Mouse (Mus musculus): ENCODE measurements around the gene Mogs.
A peak's percentile ranks its signal among the peaks of the same experiment; 100 is the strongest.

The Mogs gene

DNA sequence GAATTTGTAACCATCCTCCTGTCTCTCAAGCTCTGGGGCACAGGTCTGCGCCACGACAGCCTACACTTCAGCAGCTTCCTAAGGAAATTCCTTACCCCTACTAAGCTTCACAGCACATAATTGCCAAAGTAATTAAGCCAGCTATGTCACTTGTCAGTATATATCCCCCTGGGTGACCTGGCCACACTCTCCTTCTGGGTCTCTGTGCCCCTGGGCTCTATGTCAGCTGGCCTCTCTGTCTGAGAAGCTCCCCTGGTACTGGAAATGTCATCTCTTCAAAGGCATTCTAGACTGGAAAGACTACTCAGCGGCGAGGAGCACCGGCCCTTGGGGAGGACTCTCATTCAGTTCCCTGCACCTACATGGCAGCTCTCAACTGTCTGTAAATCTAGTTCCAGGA lies 7.7 kb downstream of the Mogs start:
- DNase-seq, result no peak

DNA sequence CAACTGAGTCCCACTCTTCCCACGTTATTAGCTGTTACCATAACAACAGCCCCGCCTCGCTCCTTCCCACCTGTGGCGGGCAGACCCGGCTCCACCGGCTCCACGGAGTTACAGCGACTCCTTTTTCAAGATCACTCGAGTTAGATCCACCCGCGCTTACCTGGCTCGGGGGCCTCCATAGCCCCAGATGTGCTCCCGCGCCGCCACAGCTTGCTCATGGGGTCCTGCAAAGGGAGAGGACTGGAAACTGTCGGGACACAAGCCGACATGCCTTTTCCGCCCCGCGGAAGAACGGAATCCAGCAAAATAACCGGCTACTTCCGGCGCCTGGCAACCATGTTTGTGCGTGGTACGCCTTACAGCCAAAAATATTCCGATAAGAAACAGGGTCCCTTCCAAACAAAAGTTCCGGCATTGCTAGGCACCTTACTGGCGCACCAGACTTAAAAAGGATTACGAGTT lies 9.6 kb downstream of the Mogs start:
- DNase-seq, result peak; percentile 93 to 94

DNA sequence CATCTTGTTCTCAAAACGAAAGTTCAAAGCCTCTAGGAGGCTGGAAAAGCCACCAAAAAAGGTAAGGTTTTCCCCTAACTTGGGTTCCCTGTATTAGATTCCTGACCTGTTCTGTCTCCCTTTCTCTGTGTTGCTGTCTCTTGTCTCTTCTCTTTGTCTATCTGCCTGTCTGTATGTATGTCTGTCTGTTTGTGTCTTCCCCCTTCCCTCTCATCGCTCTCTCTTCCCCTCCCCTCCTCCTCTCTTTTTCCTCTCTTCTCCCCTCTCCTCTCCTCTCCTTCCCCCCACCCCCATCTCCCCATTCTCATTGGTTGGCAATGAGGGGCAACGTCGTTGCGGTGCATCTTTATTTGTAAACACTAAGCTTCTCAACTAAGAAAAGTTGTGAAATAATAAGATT lies 10.0 kb downstream of the Mogs start, which contains the start of gene Ino80b:
Gene Ino80b (minus strand): TSS at position 101 of the 400 bp plus-strand sequence.
- no peak for DNase-seq

DNA sequence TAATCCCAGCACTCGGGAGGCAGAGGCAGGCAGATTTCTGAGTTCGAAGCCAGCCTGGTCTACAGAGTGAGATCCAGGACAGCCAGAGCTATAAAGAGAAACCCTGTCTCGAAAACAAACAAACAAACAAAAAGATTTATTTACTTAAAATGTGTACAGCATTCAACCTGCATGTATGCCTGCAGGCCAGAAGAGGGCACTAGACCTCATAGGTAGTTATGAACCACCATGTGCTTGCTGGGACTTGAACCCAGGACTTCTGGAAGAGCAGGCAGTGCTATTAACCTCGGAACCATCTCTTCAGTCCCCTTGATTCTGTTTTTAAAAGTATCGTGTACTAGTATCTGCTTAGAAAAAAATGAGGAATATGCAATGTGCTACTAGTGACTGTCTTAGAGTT lies 12.1 kb downstream of the Mogs start:
- DNase-seq, result no peak

DNA sequence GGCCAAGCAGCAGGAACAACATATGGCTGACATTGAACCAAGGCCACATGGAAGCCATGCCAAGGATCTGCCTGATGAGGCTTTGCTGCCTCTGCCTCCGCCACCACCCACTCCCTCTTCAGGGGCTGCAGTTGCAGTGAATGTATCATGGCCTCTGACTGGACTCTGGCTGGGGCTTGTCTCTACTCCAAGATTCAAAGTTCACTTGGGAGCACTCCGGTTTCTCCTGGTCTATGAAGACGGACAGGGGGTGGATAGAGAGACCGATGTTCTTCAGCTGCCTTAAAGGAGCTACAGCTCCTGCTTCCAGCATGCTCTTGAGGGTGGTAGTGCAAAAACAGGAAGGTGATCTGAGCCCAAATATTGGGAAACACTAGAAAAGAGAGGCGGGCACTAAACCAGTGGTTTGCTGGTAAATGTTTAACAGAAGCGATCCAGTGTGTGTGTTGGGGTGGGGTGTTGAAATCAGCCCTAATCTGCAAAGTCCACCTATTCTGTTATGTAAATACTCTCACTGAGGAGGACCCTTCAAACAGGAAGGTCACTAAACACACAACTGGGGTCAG lies 16.3 kb downstream of the Mogs start:
- peak in 1 of 2 experiments; percentile 31 for DNase-seq

DNA sequence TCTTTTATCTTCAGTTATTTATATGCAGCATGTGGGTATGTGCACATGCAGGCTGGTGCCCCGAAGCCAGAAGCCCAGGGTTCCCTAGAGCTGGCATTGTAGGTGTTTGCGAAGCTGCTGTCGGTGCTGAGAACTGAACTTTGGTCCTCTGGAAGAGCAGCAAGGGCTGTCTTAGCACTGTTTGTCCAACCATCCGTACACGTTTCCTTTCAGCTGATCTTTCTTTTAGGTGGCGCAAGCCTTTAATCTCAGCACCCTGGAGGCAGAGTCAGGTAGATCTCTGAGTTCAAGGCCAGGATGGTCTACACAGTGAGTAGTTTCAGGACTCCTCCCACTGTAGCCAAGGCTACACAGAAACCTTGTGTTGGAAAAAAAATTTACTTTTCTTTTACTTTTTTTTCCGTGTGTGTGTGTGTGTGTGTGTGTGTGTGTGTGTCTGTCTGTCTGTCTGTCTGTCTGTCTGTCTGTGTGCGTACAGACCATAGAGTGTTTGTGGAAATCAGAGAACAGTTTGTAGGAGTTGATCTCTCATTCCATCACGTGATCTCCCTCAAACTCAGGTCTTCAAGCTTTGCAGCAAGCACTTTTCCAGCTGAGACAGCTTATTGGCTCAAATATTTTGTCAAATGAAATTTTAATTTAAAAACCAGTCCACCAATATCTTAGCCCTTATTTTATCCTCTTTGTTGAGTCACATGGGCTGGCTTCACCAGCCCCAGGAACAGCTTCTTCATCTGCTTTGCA lies 17.1 kb downstream of the Mogs start:
- no peak for DNase-seq

DNA sequence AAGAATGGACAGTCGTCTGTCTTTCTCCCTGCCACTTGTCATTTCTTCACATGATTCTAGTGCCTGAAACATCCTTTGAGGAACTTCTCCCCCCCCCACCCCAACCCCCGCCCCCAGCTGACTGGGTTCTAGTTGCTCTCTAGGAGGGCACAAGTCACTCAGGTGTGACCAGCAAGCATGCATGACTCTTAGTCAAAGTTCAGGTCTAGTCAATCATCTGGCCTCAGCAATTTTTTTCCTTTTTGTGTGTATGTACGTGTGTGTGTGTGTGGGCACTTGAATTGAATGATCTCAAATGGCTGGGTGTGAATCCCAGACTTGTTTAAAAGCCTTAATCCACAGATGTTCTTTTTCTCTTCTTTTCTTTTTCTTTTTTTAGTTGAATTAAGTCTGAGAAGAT lies 18.9 kb downstream of the Mogs start:
- no peak for DNase-seq

DNA sequence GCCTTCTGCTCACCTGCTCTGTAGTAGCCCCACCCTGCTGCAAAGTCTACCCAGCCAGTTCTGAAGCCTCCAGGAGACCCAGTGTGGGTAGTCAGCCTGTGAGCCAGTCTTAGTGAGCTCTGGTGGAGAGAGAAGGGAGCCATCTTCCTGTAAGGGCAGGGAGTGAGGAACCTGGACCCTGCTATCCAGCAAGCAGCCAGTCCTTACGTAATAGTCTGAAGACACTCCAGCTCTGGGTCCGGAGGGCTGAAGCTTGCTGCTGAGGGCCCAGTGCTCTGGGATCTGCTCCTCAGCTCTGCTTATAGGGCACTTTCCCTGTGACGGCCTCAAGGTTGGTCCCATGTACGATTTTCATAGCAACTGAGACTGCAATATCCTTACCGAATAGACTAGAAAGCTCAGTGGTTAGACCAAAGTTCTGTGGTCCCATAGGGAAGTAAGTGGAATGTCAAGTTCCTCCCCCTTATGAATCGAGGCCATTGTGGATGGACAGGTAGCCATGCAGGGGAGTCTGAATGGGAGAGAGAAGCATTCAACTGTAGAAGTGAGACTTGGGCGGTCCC lies 19.7 kb downstream of the Mogs start, which contains the start of gene Rtkn:
Gene Rtkn (plus strand): TSS at position 513 of the 563 bp plus-strand sequence.
- DNase-seq, result no peak

DNA sequence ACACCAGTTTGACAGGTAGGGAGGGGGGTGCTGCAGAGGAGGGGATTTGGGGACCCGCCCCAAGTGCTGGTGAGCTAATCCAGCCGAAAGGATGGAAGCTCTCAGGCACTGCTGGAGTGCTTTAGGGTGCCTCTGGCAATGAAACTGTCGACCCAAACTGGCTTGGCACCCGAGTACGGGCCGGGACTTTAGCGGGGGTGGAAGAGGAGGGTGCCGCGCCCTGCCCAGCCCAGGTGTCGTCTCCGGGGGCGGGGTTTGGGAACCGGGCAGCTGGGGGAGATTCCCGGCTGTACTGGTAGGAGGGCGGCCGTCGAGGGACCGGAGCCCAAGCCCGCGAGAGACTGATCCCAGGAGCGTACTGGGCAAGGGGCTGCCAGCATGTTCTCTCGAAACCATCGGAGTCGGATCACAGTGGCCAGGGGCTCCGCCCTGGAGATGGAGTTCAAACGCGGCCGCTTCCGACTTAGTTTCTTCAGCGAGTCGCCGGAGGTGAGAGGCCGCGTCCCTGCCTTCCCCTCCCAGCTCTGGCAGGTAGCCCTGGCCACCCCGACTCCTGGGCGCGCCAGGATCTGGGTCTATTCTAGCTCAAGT lies 20.4 kb downstream of the Mogs start:
- no peak for DNase-seq

DNA sequence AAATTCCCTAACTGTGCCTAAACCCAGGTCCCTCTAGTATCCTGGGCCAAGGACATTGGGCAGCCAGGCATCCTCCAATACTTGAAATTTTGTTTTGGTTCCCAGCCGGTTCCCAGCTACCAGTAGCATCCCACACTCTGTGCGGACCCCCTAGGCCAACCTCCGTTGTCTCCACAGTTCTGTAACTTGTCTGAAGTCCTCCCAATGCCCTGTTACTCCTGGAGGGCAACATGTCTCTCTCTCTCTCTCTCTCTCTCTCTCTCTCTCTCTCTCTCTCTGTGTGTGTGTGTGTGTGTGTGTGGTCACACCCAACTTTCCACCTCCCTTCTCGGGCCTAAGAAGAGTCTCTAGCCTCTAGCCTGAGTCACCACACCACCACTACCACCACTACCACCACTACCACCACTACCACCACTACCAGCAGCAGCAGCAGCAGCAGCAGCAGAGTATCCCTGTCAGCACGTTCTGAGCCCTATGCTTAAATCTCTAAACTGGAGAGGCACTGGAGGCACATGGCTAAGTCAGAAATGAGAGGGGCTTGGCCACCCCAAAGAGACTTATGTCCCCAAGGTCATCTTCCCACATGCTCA lies 21.1 kb downstream of the Mogs start:
- DNase-seq, result no peak

DNA sequence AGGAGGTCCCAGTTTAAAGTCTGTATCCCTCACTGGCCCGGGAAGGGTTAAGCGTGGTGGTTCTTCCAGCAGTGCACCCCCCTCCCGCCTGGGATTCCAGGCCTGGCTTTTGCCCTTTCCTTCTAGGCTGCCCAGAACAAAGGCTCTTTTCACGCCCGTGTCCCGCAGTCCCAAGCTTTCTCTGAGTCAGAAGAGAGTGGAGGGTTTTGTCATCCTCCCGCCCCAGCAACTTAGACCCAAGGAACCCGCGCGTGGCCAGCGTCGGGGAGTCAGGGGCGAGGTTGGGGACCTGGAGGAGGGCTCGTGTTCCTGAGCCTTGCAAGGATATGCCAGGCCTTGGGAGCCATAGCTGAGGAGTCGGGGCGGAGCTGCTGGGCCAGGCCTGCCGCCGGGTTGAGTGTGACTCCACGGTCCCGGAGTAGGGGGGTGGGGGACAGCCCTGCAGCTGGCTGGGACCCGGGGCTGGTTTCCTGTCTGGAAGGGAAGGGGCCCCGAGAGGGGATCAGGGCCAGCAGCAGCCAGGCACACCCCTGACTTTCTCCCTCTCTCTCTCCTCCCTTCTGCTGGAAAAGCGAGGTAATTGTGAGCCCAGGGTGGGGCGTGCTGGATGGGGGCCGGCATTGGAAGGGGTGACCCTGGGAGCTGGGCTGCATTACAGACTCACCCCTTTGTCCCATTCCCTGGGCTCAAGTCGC lies 21.7 kb downstream of the Mogs start:
- DNase-seq, result peak in 1 of 2 experiments; percentile 38

DNA sequence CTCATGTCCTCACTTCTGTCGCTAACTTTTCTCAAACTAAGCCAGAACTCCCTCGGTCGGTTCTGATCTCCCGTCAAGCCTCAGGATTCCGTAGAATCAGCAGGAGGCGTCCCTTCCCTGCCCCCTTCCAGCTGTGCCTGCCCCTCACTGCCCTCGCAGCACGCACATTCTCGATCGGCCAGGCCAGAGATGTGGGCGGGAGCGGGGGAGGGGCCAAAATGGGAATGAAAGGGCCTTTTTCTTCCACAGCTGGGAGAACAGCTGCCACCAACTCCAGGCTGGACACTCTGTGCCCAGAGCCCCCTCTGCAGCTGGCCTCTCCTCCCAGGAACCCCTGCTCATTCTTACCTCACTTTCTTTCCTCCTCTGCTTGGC lies 22.3 kb downstream of the Mogs start:
- peak in 1 of 2 experiments; percentile 53 for DNase-seq

DNA sequence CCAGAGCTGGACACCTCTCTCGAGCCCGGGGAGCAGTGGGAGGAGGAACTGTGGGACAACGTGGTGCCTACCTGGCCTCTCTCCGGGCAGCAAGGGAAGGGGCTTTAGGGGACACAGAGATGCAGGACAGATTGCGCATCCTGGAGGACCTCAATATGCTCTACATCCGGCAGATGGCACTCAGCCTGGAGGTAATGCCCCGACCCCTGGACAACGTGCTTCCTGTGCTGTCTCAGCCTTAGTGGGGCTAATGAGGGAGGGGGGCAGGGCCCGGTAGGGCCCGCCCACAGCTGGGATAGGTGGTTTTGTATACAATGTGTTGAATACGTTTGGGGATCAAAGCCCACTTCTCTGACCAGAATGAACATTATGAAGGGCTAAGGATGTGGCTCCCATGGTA lies 22.8 kb downstream of the Mogs start:
- DNase-seq, result no peak

DNA sequence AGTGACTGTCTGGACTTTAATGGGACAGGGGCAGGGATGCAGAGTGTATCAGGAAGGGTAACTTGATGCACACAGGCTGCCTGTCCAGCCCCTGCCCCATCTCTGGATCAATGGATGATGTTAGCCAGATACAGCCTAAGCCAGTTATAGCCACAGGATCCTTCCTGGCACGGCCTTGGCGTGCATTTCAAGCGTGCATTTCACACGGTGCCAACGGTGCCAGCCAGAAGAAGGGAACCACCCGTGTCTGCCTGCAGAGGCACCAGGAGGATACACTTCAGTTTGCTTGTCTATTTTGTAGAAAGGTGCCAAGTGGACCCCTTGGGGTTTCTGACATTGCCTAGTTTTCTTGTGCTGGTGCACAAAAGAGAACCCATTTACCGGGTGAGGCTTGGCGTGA lies 24.7 kb downstream of the Mogs start:
- no peak for DNase-seq

DNA sequence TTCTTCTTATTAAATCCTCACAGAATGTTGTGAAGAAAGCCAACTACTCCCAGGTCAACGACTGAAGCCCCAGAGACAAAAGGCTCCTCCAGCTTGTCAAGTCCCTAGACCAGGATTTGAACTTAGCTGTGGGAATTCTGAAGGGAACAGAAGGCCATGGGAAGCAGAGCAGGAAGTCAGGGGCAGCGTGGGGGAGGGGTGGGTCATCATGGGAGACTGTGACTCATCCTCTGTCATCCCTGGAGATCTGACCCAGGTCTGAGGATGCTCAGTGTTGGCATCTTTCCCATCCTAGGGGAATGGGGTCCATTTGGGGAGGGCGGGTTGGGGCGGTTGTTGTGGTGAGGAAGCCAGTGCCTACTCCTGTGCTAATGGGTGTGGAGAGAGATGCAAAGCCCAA lies 26.3 kb downstream of the Mogs start:
- DNase-seq, result peak in 1 of 2 experiments; percentile 47

DNA sequence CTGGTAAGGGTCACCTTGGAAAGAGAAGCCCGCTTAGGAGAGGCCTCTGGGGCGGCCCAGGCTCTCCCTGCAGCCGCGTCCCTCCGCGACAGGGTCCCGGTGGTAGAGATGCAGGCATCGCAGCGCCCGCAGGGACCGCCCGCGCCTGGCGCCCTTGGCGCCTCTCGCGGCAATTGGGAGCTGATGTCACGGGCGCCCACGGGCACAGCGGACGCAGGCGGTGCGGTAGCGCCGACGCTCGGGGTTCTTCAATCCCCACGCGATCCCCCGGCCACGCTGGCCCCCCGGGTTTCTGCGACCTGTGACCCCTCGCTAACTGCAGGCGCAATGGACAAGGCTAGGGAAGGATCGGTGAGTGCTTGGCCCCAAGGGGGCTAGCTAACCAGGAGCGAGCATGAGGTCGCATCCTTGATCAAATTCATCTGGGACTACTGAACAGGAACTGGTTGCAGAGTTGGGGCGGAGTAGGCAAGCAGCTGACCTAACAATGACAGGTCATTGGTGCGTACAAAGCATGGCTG lies 27.0 kb downstream of the Mogs start:
- no peak for DNase-seq

DNA sequence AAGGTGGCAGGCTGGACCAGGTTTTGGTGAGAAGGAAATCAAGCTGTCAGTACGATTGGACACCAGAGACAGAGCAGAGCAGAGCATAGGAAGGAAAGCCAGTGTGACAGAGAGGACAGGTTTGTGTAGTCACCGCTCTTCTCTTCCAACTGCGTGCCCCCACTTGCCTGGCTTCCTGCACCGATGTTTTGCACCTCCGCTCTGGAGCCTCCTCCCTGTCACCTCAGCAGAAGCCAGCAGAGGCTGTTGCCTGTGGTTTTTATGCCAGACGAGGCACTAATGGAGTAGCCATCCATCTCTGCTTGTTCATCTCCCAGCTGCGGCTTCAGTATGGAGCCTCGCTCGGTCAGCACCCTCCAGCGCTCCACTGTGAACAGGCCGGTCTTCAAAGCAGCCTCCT lies 27.6 kb downstream of the Mogs start:
- DNase-seq, result no peak

DNA sequence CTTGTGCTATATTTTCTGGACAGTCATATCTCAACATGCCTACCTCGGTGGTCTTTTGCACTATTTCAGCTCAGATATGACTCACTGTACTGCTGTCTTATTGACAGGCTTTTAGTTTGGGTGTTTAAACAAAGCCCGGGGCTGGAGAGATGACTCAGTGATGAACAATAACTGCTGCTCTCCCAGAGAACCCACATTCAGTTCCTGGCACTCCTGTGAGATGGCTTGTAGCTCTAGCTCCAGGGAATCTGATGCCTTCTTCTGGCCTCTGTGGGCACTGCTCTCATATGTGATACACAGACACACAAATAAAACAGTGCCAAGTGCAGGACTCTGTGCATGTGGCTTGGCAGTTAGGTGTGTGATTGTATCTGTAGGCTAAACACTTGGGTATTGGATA lies 29.9 kb downstream of the Mogs start:
- DNase-seq, result no peak

DNA sequence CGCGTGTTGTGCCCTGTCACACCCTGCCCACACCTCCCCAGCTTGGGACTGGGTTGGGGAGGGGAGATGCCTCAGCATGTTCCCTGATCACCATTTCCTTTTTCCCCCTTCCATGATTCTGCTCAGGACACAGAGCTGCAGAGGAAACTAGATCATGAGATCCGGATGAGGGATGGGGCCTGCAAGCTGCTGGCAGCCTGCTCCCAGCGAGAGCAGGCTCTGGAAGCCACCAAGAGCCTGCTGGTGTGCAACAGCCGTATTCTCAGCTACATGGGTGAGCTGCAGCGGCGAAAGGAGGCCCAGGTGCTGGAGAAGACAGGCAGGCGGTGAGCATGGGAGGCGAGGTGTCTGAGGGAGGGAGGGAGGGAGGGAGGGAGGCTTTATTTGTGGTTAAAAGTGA lies 30.5 kb downstream of the Mogs start:
- no peak for DNase-seq

DNA sequence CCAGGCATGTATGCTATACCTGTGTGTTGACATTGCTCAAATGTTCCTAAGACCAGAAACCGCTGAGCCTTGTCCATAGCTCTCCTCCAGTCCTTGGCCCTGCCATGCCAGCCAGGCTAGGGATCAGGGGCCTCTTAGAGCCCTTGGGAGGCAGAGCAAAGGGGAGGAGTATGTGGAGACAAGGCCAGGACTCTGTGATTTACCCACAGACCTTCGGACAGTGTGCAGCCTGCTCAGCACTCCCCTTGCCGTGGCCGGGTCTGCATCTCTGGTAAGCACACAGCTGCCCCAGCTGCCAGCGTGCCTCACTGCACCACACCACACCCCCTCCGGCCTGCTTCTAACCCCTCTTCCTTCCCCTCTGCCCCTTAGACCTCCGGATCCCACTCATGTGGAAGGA lies 32.0 kb downstream of the Mogs start:
- DNase-seq, result no peak

DNA sequence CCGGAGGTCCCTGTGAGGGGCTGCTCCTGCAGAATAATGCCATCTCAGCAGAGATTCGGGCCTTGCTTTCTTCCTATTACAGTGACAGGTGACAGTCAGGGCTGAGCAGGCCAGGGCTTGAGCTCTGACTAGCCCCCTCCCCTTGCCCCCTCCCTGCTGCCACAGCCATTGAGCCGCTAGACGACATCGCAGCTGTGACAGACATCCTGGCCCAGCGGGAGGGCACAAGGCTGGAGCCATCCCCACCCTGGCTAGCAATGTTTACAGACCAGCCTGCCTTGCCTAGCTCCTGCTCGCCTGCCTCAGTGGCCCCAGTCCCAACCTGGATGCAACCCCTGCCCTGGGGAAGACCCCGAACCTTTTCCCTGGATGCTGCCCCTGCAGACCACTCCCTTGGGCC lies 36.4 kb downstream of the Mogs start:
- peak in 1 of 2 experiments; percentile 51 for DNase-seq

DNA sequence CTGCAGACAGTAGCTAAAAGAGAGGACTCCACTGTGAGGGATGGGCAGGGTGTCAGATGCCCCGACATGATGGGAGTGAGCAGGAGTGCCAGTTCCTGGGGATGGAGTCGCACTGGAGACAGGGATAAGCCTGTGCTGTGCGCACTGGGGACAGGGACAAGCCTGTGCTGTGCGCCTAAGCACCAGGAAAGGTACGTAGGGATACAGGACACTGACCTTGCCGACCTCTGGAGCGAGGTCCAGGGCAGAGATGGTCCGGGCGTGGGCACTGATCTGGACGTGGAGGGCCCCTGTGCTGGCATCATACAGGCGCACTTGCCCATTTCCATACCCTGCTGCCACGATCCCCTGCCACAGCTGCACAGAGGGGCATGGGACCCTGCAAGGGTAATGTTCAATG lies 37.7 kb downstream of the Mogs start:
- DNase-seq, result no peak

DNA sequence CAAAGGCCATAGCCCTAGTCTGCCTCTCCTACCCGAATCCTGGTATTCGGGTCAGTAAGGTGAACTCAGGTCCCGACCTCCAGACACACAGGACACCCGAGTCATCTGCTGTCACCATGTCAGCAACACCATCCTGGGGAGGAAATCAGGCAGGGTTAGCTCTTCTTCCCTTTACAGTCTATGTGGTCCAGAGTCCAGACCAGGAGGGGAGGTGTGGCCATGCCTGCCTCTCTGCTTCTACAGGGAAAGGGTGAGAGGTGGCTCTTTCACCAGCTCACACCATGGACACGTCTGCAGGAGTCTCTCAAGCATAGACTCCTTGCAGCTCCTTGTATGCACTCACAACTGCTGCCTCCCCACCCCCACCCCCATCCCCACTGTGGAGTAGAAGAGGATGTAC lies 38.2 kb downstream of the Mogs start:
- DNase-seq, result no peak
